Mouse (Mus musculus) heart, postnatal 0 days (tissue): ENCODE data around the gene Tmem242. TPM values are rescaled to one million over a fixed set of nuclear protein-coding genes. Genes with fewer than 3 reads are reported as not detected.

Experiments used
- ATAC-seq: fragments of 200-750 bp; cut with Nextera tagmentation; 2 replicates; pipeline ENCODE4 v1.8.0; 2017; ENCODE audit warnings: low read depth, moderate number of reproducible peaks, moderate library complexity; ENCODE audit not compliant: insufficient read depth
- DNase-seq: peaks from one replicate; pipeline ENCODE4 v3.0.0-alpha.2; 2016; ENCODE audit warnings: low spot score
- H3K27ac ChIP-seq: fragments of 300-500 bp; sonication (generic); 2 replicates; pipeline ENCODE4 v1.5.1; 2014; ENCODE audit warnings: low read depth, mild to moderate bottlenecking
- H3K27me3 ChIP-seq: fragments of 300-500 bp; sonication (generic); 2 replicates; pipeline ENCODE4 v1.6.1; 2014; ENCODE audit warnings: low read length, mixed read lengths; ENCODE audit not compliant: control insufficient read depth, insufficient read depth
- H3K36me3 ChIP-seq: fragments of 300-500 bp; sonication (generic); replicated peaks from 2 replicates; pipeline ENCODE4 v1.6.1; 2014; ENCODE audit warnings: low read length, mixed read lengths; ENCODE audit not compliant: control insufficient read depth, insufficient read depth
- H3K4me1 ChIP-seq: fragments of 300-500 bp; sonication (generic); 2 replicates; pipeline ENCODE4 v1.6.1; 2014; ENCODE audit warnings: antibody characterized with exemption; ENCODE audit not compliant: control insufficient read depth, insufficient read depth
- H3K4me2 ChIP-seq: fragments of 300-500 bp; sonication (generic); 2 replicates; pipeline ENCODE4 v1.6.1; 2014; ENCODE audit warnings: low read depth, mild to moderate bottlenecking, low read length, moderate library complexity
- H3K4me3 ChIP-seq: fragments of 300-500 bp; sonication (generic); 2 replicates; pipeline ENCODE4 v1.5.1; 2014; ENCODE audit warnings: low read depth, low read length
- H3K9ac ChIP-seq: fragments of 300-500 bp; sonication (generic); replicated peaks from 2 replicates; pipeline ENCODE4 v1.6.1; 2014; ENCODE audit warnings: low read depth, low read length, mixed read lengths
- H3K9me3 ChIP-seq: fragments of 300-500 bp; sonication (generic); replicated peaks from 2 replicates; pipeline ENCODE4 v1.6.1; 2016; ENCODE audit warnings: low read length; ENCODE audit not compliant: control insufficient read depth
- CTCF ChIP-seq: IDR thresholded peaks from 2 replicates; pipeline ENCODE4 v1.5.1; 2016; ENCODE audit warnings: antibody characterized with exemption, control low read depth, low read depth
- EP300 ChIP-seq: IDR thresholded peaks from 2 replicates; pipeline ENCODE4 v1.6.1; 2016; ENCODE audit warnings: antibody characterized with exemption, low read depth
- WGBS: fragments of 180-500 bp; shearing (Covaris S2); extraction: QIAGEN DNeasy Blood & Tissue Kit; methylation state at CpG from one replicate; pipeline ENCODE4 v1.1.7; 2014; 5-methylcytosine and 5-hydroxymethylcytosine counted together
- polyA plus RNA-seq: library from polyadenylated mRNA; unstranded; fragments of >200 nt; fragmentation: Nextera tagmentation; extraction: Ambion mirVana; gene quantifications from 2 replicates; pipeline ENCODE4 v1.2.1, GENCODE M21; 2015
- total RNA-seq: library from RNA; depleted of rRNA; stranded (reverse); fragments of >200 nt; gene quantifications from 2 replicates; pipeline ENCODE4 v1.2.3, GENCODE M21; 2014; ENCODE audit warnings: low replicate concordance

Tmem242 gene
- total and polyA plus RNA-seq, 2 experiments from 2014 or later = 81.7 to 150 TPM

- H3K4me3 ChIP-seq = no peak overlapping the region
- no peak overlapping the region for H3K9ac ChIP-seq
- H3K27me3 ChIP-seq = no peaks in the 10 kb centered on the region
- H3K4me1 ChIP-seq = peaks cover 11% of the 10 kb centered on the region
- H3K36me3 ChIP-seq = peaks cover 10% of the 10 kb centered on the region
- no peak overlapping the region for H3K27ac ChIP-seq
- TF ChIP-seq CTCF = no peak
- TF ChIP-seq EP300 = no peak
- no peak overlapping the region for H3K4me2 ChIP-seq
- WGBS = 64% methylated on average over 8 of the region's 8 CpGs
- H3K9me3 ChIP-seq = no peaks in the 10 kb centered on the region
- DNase-seq = no peak
- ATAC-seq = no peak
These were observed 15.9 kb downstream of the Tmem242 start for GRCm38 (mm10) chr17:5424156-5424555.

GRCm38 (mm10) chr17:5421835-5422234 is 18.2 kb downstream of the Tmem242 start:
- ATAC-seq = no peak

GRCm38 (mm10) chr17:5419771-5420518 is 20.1 kb downstream of the Tmem242 start:
- Histone ChIP-seq H3K4me1 (peaks cover 5% of the 10 kb centered on the region; the same call in 1 of the 2 replicates), H3K9ac (no peak overlapping the region), H3K36me3 (peaks cover 9% of the 10 kb centered on the region), H3K4me3 (no peak overlapping the region), H3K4me2 (no peak overlapping the region), H3K27ac (no peak overlapping the region), H3K27me3 (no peaks in the 10 kb centered on the region), H3K9me3 (no peaks in the 10 kb centered on the region)
- DNase-seq (no peak), ATAC-seq (no peak)
- 66% methylated on average over 6 of the region's 6 CpGs for WGBS
- no peak for TF ChIP-seq CTCF
- no peak for TF ChIP-seq EP300

More at GRCm38 (mm10) chr17:5421835-5422234, 18.2 kb downstream of the Tmem242 start:
- peaks cover 11% of the 10 kb centered on the region for H3K4me1 ChIP-seq
- no peak overlapping the region for H3K4me3 ChIP-seq
- H3K9me3 ChIP-seq = no peaks in the 10 kb centered on the region
- no peaks in the 10 kb centered on the region for H3K27me3 ChIP-seq
- TF ChIP-seq CTCF (no peak), EP300 (no peak)
- no peak overlapping the region for H3K4me2 ChIP-seq
- no peak for DNase-seq
- WGBS = 49% methylated on average over 4 of the region's 4 CpGs
- H3K36me3 ChIP-seq = peaks cover 9% of the 10 kb centered on the region
- H3K27ac ChIP-seq = no peak overlapping the region
- H3K9ac ChIP-seq = no peak overlapping the region

- Histone ChIP-seq H3K9ac (no peak overlapping the region), H3K4me2 (no peak overlapping the region), H3K4me3 (no peak overlapping the region), H3K4me1 (no peaks in the 10 kb centered on the region), H3K27me3 (no peaks in the 10 kb centered on the region), H3K36me3 (peaks cover 9% of the 10 kb centered on the region), H3K9me3 (no peaks in the 10 kb centered on the region), H3K27ac (no peak overlapping the region)
- DNase-seq (no peak), ATAC-seq (no peak)
- 83% methylated on average over 9 of the region's 9 CpGs for WGBS
- TF ChIP-seq EP300 (no peak), CTCF (no peak)
These were observed 21.0 kb downstream of the Tmem242 start for GRCm38 (mm10) chr17:5419056-5419455.

- no peak within 1 kb of the TSS for H3K4me3 ChIP-seq
- no peak within 1 kb of the TSS for H3K9ac ChIP-seq
- no peaks in the 10 kb centered on the region for H3K27me3 ChIP-seq
- H3K36me3 ChIP-seq = peaks cover 9% of the 10 kb centered on the region
- H3K9me3 ChIP-seq = no peaks in the 10 kb centered on the region
- TF ChIP-seq EP300 (no peak), CTCF (no peak)
- 97% methylated on average over 11 of the region's 11 CpGs for WGBS
- no peak for DNase-seq
- no peak within 1 kb of the TSS for H3K27ac ChIP-seq
- no peaks in the 10 kb centered on the region for H3K4me1 ChIP-seq
- no peak for ATAC-seq
- no peak within 1 kb of the TSS for H3K4me2 ChIP-seq
These were observed 21.5 kb downstream of the Tmem242 start, which contains the start of gene Ldhal6b for GRCm38 (mm10) chr17:5418545-5418944. Gene Ldhal6b, minus strand, starts transcription at chr17:5418767.

- no peak for ATAC-seq
- DNase-seq = no peak
- Histone ChIP-seq H3K4me3 (no peak overlapping the region), H3K4me2 (no peak overlapping the region), H3K36me3 (peaks cover 9% of the 10 kb centered on the region), H3K9me3 (no peaks in the 10 kb centered on the region), H3K27ac (no peak overlapping the region), H3K27me3 (no peaks in the 10 kb centered on the region), H3K4me1 (no peaks in the 10 kb centered on the region), H3K9ac (no peak overlapping the region)
- TF ChIP-seq CTCF = no peak
- TF ChIP-seq EP300 = no peak
- WGBS = 90% methylated on average over 3 of the region's 3 CpGs
These were observed 23.5 kb downstream of the Tmem242 start for GRCm38 (mm10) chr17:5416518-5416917.
